Mouse (Mus musculus) spleen, embryonic (tissue): ENCODE data around the gene Mcpt4.
"Not testable (repeated sequence)": the region's sequence is repeated elsewhere in the genome, so short reads cannot be mapped to it uniquely, and the experiment has no call there.

Experiments
- CTCF ChIA-PET: fragments of 350-600 bp; sonication (Branson Sonifier 250); formaldehyde crosslinking; loops from one replicate; lab custom pipeline; 2022; lab: Charles Lee

Gene Mcpt4

DNA sequence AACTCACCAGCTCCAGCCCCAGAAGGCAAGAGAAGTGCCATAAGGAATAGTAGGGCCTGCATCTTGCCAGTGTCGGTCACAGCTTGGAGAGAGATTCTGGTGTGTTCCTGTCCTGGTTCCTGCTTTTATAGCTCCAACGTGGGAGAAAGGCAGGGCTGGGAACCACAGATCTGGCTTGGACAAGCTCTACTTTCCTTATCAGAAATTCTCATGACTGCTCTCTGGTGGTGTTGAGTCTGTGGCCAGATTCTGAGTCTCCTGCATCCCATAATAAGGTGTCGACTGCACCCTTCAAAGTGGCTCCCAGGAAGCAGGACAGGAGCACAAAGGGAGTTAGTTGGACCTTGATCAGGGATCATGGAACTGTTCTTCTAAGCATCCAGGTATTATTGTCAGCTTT lies at the start of gene Mcpt4:
TSS of gene Mcpt4 (minus strand) at position 101 of the 400 bp plus-strand sequence.
- CTCF ChIA-PET: not testable (repeated sequence)

DNA sequence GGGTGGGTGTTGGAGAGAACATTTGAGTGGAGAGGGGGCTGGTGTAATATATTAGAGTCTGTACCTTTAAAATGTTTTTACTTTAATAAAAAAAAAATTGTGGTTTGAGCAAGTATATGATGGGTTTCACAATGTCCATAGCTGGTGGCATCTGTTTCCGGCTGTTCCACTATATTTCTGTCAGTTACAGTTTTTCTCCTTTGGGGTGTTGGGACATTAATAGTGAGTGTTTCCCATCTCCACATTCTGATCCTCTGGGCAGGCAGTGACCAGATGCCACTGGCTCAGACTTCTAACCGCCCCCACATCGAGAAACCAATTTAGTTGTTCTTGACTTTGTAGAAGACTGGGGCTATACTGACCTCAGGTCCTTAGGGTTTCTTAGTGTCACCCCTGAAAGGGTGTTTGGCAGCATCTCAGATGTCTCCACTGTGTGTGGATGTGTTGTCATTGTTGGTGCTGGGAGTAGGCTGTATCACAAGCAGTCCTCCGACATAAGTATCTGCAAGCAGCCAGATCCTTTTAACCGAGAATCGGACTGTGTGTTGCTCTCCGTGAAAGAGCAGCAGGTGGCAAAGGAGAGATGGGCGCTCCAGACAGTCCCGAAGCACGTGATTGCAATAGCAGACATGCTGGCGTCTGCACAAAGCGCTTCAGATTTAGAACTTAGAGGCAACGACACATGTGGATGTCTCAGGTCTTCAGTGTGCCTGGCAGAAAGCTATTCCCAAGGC lies 43.5 kb upstream of the Mcpt4 start:
- CTCF ChIA-PET: interaction anchor here (0.6 kb wide), 1 partner anchor 13 kb away, joined by 4 read pairs; no protein-coding TSS in a partner anchor

DNA sequence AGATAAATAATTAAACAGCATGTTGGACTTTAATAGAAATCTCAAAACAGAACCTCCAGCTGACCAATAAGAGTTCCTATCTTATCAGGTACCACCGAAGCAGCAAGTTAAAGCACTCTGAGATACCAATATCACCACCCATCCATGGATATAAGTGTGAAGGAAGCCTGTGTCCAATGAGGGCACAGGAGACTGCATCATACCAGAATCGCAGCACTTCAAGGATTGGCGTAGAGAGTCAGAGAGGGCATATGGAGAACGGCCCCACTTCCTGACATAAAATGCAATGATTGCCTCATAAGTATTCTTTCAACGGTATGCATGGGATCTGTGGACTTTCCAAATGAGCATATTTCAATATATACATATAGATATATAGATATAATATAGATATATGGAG lies 42.9 kb upstream of the Mcpt4 start:
- CTCF ChIA-PET: no interaction called here

DNA sequence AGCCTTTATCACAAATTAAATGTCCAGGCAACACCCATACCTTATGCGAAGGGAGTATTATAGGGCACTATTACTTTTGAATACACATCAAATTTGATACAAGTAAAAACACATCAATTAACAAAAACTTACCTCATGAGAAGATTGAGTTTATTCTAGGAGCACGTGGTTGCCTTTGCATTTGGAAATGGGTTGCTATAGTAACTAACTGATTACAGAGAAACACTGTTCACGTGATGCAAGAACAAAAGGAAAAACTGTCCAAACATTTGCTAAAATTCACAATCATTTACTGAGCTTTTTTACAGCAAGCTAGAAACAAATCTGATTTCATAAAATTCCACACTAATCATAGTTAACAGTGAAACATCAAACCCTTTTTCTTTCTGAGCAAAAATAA lies 41.3 kb upstream of the Mcpt4 start:
- CTCF ChIA-PET: no interaction called here

DNA sequence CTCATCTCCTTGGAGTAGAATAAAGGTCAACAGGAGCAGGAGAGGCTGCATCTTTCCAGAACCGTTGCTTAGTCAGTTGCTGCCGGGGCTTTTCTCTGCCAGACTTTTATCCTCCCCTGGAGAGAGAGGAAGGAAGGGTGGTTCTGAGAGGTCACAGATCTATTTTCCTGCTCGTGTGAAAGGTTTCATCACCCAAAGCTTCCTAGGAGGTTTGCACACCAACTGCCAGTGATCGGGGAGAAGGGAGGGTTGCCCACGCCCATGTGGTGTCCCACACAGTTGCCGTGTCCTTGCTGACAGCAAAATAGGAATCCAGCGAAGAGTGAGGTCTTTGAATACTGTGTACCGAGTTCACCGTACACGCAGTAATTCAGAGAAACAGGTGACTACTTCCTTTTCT lies 40.3 kb upstream of the Mcpt4 start, which contains the start of gene Ctsg:
TSS of gene Ctsg (minus strand) at position 189 of the 400 bp plus-strand sequence.
- CTCF ChIA-PET: no interaction called here

DNA sequence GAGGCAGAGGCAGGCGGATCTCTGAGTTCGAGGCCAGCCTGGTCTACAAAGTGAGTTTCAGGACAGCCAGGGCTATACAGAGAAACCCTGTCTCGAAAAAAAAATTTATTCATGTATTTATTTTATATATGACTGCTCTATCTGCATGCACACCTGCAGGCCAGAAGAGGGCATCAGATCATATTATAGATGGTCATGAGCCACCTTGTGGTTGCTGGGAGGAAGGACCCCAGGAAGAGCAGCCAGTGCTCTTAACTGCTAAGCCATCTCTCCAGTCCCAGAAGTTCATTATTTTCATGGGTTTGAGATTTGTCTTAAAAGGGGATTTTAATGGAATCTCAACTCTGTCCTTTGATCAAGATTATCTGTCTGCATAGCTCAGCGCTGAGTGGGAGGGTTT lies 36.8 kb upstream of the Mcpt4 start:
- CTCF ChIA-PET: interaction anchor here (0.7 kb wide), 1 partner anchor 45 kb away, joined by 3 read pairs; no protein-coding TSS in a partner anchor

DNA sequence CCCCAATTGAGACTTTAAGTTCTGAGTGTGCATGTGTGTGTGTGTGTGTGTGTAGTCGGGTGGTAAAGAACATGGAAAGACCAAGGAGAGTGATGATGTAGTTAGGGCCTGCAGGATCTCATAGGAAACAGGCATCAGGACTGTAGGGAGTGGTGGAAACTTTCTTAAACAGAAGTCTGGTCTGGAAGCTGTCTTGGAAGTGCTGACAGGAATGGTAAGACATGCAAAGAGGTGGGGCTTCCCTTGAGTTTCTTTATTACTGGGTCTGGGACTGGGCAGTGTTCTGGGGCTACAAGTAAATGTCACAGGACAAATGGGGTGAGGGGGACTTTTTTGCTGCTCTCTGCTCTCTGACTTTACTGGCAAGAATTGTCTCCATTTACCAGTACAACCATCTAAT lies 35.5 kb upstream of the Mcpt4 start:
- CTCF ChIA-PET: no interaction called here

DNA sequence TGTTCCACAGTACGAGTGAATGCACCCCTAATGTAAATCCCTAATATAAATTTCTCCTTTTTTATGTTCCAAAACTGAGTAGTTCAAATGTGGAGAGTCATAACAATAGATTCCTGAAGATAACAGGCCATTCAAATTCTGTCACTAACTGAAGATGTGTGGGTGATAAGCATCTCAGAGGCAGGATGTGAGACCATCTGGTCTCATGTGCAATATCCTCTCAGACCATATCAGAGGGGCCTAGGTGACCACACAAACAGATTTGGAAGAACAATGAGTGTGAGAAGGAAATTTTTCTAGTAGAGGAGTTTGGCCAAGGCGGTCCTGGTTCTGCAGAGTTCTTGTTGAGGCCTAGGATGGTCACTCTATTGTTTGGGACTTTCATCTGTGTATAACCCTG lies 31.2 kb upstream of the Mcpt4 start:
- CTCF ChIA-PET: no interaction called here

DNA sequence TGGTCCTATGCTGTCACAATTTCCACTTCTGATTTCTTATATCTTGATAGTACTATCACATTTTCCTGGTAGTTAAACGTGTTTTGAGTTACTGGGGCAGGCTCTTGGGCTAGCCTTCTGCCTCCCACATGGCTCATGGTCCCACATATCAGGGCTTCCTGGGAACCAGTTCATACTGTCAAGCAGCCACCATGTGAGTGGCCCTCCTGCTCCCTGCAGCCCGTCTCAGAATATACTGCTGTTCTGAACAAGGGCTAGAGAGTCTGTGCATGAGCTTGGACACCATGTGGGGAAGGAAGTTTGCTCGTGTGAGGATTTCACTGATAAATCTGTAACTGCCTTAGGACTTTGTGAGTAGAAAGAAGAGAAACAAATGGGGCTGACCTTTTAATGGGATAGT lies 24.6 kb upstream of the Mcpt4 start:
- CTCF ChIA-PET: no interaction called here

DNA sequence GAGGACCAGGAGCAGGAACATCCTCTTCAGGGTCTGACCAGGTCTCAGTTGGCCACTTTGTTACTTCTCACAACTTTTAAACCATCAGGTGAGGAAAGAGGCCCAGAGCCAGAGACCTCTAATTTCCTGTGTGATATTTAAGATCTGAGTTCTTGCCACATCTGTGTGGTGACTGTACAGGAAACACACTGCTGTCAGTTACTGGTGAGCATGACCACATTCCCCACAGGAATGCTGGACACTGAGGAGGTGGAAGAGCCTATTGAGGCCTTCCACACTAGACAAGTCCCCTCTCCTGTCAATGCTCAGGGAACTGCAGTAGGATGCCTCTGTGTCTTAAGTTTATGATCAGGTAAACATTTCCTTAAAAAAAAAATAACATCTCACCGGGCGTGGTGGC lies 23.1 kb upstream of the Mcpt4 start, which contains the start of gene Mcpt8:
TSS of gene Mcpt8 (minus strand) at position 107 of the 400 bp plus-strand sequence.
- CTCF ChIA-PET: no interaction called here

DNA sequence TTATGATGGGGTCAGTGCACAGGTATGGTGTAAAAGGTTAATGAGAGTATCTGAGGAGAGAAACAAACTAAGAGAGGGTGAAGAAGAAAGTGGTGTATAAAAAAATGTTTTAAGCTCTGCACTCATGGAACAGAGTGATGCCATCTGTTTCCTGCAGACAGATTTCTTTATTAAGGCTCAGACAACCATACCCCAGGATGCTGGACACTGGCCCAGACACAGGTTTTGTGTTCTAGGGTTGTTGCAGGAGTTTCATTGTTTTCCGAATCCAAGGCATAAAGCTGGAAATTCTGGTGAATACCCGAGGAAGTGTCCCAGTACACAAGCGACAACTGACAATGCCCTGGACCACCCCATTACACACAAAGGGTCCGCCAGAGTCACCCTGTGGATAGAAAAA lies 19.9 kb upstream of the Mcpt4 start:
- CTCF ChIA-PET: no interaction called here

DNA sequence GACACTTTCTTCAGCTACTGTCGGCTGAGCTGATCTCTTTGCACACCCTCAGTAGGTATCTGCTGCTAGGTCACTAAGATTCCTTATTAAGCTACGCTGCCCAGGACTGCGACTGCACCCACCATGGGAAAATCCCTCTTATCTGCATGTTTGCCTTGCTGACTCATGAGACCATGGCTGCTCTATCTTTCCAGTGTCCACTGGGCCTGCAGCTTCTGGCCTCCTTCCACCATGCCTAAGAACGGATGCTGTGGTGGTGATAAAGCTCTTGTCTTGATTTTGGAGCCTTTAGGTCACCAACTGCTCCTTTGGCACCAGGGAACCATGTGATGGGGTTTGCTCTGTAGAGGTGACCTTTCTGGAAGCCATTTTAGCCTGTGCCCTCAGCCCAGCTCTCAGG lies 4.4 kb downstream of the Mcpt4 start:
- CTCF ChIA-PET: no interaction called here

DNA sequence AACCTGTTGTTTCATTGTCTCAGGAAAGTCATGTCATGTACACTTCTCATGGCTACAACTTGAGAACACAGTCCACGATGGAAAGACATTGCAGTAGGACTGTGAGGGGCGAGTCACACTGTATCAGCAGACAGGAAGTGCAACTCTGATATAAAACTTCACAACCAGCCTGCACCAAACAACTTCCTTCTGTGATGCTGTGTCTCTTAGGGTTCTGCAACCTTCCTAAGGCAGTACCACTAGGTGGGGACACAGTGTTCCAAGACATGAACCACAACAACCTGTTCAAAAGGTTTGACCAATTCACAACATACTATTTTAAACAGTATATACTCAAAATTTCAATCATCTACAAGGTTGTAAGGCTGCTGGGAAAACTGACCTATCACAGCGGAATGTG lies 6.7 kb downstream of the Mcpt4 start:
- CTCF ChIA-PET: no interaction called here

DNA sequence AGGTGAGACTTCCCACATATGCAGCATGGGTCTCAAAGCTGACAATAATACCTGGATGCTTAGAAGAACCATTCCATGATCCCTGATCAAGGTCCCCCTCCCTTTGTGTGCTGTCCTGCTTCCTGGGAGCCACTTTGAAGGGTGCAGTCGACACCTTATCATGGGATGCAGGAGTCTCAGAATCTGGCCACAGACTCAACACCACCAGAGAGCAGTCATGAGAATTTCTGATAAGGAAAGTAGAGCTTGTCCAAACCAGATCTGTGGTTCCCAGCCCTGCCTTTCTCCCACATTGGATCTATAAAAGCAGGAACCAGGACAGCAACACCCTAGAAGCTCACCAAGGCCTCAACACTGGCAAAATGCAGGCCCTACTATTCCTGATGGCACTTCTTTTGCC lies 20.3 kb downstream of the Mcpt4 start, which contains the start of gene Mcpt2:
TSS of gene Mcpt2 (plus strand) at position 250 of the 400 bp plus-strand sequence.
- CTCF ChIA-PET: not testable (repeated sequence)

DNA sequence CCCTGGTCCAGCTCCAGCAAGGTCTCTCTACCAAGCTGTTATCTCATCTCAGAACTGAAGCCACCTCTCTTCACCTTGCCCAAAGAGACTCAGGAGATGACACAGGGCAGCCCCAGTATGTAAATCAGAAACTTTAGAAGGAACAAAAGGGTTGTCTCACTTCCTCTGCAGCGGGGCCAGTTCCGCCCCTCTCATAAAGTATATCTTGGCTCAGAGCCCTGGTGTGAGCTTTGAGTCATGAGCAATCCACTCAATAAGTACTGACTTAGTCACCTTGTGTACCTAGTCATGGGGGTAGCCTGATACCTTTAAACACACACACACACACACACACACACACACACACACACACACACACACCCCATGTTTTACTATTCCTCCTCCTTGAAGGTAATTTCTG lies 27.7 kb downstream of the Mcpt4 start:
- CTCF ChIA-PET: no interaction called here

DNA sequence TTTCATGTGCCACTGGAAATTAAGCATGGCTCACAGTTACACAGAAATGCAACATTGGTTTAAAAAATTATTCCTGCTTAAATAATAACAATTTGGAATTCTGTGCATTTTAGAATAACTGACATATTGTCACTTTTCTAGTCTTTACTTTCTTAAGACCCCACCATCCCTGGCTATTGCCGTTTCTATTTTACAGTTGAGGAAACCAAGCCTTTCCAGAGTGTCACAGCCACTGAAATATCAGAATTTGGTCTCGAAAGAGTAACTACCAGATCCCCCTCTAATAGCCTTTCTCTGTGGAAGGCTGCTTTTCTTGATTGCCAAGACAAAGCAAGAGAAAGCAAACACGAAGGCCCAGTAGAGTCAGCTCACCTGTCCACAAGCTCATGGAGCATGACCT lies 31.7 kb downstream of the Mcpt4 start, which contains the start of gene Mcpt9:
TSS of gene Mcpt9 (minus strand) at position 101 of the 400 bp plus-strand sequence.
- CTCF ChIA-PET: not testable (repeated sequence)

DNA sequence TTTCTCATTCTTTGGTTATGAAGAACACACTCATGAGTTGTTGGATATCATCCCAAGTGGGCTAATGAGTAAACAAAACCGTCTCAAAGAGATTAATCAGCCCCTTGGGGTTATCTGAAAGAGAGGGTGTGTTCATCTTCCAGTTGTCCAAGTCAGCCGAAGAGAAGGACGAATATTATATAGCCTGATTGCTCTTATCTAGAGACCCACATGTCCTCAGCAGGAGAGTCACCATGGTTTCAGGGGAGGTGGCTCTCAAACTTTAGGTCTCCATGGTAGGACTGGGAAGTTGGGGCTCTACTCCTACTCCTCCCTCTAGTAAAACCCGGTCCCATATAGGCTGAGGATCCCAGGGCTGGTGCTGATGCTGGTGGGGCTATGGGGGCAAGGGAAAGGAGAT lies 40.8 kb downstream of the Mcpt4 start:
- CTCF ChIA-PET: not testable (repeated sequence)

DNA sequence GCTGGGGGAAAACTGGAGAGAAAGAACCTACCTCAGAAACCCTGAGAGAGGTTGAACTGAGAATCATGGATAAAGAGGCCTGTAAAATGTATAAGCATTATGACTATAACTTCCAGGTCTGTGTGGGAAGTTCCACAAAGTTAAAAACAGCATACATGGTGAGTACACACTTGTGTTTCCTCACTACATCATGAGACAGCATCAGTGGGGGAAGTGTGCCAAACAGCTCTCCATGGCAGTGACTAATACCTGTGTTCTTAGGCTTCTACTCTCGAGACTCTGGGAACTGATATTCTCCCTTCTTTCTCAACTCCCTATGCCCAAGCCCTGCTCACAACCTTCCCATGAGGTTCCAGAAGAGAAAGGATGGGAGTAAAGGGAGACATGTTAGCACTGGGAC lies 42.7 kb downstream of the Mcpt4 start:
- CTCF ChIA-PET: no interaction called here

DNA sequence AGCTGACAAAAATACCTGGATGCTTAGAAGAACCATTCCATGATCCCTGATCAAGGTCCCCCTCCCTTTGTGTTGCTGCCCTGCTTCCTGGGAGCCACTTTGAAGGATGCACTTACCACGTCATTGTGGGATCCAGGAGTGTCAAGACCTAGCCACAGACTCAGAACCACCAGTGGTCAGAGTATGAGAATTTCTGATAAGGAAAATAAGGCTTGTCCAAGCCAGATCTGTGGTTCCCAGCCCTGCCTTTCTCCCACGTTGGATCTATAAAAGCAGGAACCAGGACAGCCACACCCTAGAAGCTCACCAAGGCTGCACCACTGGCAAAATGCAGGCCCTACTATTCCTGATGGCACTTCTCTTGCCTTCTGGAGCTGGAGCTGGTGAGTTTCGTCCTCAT lies 44.4 kb downstream of the Mcpt4 start, which contains the start of gene Mcpt1:
TSS of gene Mcpt1 (plus strand) at position 301 of the 400 bp plus-strand sequence.
- CTCF ChIA-PET: not testable (repeated sequence)

DNA sequence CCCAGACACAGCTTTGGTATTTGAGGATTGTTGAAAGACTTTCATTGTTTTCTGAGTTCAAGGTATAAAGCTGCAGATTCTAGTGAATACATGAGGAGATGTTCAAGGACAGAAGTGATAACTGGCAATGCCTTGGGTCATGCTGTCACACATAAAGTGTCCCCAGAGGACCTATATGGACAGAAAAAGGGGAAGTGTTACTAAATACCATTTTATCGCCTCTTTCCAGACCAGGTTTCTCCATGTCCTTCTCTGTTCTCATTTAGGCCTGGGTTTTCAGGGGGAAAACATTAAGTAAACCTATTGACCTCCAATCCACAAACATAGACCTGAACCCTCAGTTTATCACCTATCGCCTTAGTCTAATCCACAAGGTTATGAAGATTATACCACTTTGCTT lies 48.2 kb downstream of the Mcpt4 start:
- CTCF ChIA-PET: no interaction called here

DNA sequence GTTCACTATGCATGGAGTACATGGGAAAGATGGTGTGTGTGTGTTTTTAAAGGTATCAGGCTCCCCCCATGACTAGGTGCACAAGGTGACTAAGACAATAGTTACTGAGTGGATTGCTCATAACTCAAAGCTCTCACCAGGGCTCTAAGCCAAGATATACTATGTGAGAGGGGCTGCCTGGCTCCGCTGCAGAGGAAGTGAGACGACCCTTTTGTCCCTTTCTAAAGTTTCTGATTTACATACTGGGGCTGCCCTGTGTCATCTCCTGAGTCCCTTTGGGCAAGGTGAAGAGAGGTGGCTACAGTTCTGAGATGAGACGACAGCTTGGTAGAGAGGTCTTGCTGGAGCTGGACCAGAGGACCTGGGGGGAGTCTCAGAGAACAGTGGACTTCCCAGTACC lies 49.0 kb downstream of the Mcpt4 start:
- CTCF ChIA-PET: no interaction called here
